Mouse (Mus musculus) heart, adult 10 weeks (tissue): Measurements from ENCODE around the gene Scgb2b2. TPM values are rescaled to one million over a fixed set of nuclear protein-coding genes. Genes with fewer than 3 reads are reported as not detected.

Experiments used
- polyA plus RNA-seq: library from polyadenylated mRNA; stranded (reverse); fragments of 350-450 nt; fragmentation: Illumina TruSeq; extraction: RNeasy Lipid Tissue Mini Kit (QIAGEN cat#74804); gene quantifications from one replicate; pipeline ENCODE4 v1.2.3, GENCODE M21; 2014; ENCODE audit warnings: low read depth, low replicate concordance

The Scgb2b2 gene
- not detected for polyA plus RNA-seq

DNA sequence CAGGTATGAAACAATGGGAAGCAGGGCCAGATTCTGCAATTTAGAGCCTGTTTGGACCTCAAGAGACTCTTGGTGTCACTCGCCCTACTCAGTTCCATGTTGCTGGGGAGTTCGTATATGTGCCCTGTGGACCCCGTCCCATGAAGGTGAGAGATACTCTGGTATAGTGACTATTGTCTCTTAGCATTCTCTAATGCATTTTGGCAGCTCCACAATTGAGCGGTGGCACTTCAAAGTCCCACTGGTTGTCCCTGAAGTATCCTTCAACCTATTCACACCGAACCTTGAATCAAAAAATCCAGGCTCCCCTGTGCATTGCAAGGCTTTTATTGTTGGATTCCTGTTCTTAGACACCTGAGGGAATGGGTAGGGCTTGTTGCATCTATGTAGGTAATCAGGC lies at the start of gene Scgb2b2:
Gene Scgb2b2, plus strand, starts transcription at position 301 of the 400 bp plus-strand sequence.

DNA sequence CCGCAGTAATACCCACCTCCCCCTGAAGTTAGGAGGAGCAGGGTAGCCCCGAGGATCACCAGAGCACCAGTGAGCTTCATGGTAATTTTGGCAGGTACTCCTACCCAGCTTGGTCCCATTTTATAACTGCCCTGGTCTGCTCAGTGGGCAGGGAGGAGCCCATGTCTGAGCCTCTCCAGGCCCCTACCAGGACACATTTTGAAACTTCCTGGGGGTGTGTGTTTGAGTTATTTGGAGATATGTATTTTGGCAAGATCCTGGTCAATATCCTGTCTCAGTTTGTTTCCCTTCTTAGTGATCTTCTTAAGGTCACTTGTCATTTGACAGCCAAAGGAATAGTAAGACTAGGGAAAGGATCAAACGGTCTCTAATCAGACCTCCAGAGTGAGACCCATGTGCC lies 1.4 kb downstream of the Scgb2b2 start, which contains the start of gene Scgb1b2:
Gene Scgb1b2, minus strand, starts transcription at position 101 of the 400 bp plus-strand sequence.

Other genes starting within 250 kb of the Scgb2b2 start
- 43.3 TPM for gene Fxyd5, start 248.0 kb upstream of the Scgb2b2 start, polyA plus RNA-seq
- gene Fxyd7, start 239.0 kb upstream of the Scgb2b2 start, polyA plus RNA-seq, result 2.0 TPM
- gene Fxyd1, start 233.3 kb upstream of the Scgb2b2 start, polyA plus RNA-seq, result 1,227 TPM
- gene Lgi4, start 231.2 kb upstream of the Scgb2b2 start, polyA plus RNA-seq, result 5.1 TPM
- 4.2 TPM for gene Fxyd3, start 213.8 kb upstream of the Scgb2b2 start, polyA plus RNA-seq
- 2.8 TPM for gene Hpn, start 175.2 kb upstream of the Scgb2b2 start, polyA plus RNA-seq
- 16.1 TPM for gene Scn1b, start 163.5 kb upstream of the Scgb2b2 start, polyA plus RNA-seq
- 43.0 TPM for gene Gramd1a, start 134.6 kb upstream of the Scgb2b2 start, polyA plus RNA-seq
- not detected for gene Scgb1b2, start 1.3 kb downstream of the Scgb2b2 start, polyA plus RNA-seq
- gene Scgb2b3, start 71.6 kb downstream of the Scgb2b2 start, polyA plus RNA-seq, result not detected
- gene Scgb1b3, start 85.1 kb downstream of the Scgb2b2 start, polyA plus RNA-seq, result not detected